Mouse (Mus musculus) lung, adult 2 months (tissue): ENCODE measurements at regions not wholly inside any gene's neighbourhood (a gene's known extent, or its start where the extent isn't known, plus 50 kb on each side); places are given as distances from the start of the nearest gene placed in this dataset.

ENCODE experiments used
- CTCF ChIP-seq: fragments of 200-500 bp; IDR thresholded peaks from 2 replicates; pipeline ENCODE4 v1.5.1; 2011; ENCODE audit warnings: mild to moderate bottlenecking, low read length, control low read depth; ENCODE audit not compliant: insufficient read depth
- POLR2A ChIP-seq: fragments of 200-500 bp; IDR thresholded peaks from 2 replicates; pipeline ENCODE4 v1.6.1; 2011; ENCODE audit warnings: low read depth, mild to moderate bottlenecking, control low read depth, low read length, borderline replicate concordance; ENCODE audit errors: extremely low read depth

GRCm38 (mm10) chr19:30358961-30359360, 126.2 kb downstream of the Mbl2 start:
- TF ChIP-seq POLR2A (no peak), CTCF (no peak)
